Mouse (Mus musculus): ENCODE data around the gene Slc22a3. TPM values are rescaled to one million over a fixed set of nuclear protein-coding genes. Genes with fewer than 3 reads are reported as not detected.
A peak's percentile ranks its signal among the peaks of the same experiment; 100 is the strongest.

Slc22a3 gene
- 1 to 10 TPM; 7.1 to 7.8 TPM for total RNA-seq (2021)

GRCm38 (mm10) chr17:12507654-12508204 lies at the start of gene Slc22a3:
Slc22a3 (minus strand) TSS chr17:12507704.
- no peak for DNase-seq
- intact Hi-C loops (cut with DNase I): no loop called here

GRCm38 (mm10) chr17:12534353-12535145 lies 27.0 kb upstream of the Slc22a3 start:
- intact Hi-C loops (cut with DNase I): loop anchor here (10.0 kb wide), 1 partner anchor 120 kb away; no protein-coding TSS in a partner anchor
- DNase-seq: peak; percentile 76

GRCm38 (mm10) chr17:12532115-12532514 lies 24.6 kb upstream of the Slc22a3 start:
- DNase-seq: peak; percentile 49
- intact Hi-C loops (cut with DNase I): loop anchor here (10.0 kb wide), 1 partner anchor 117 kb away; no protein-coding TSS in a partner anchor

GRCm38 (mm10) chr17:12530081-12530480 lies 22.6 kb upstream of the Slc22a3 start:
- intact Hi-C loops (cut with DNase I): loop anchor here (10.0 kb wide), 1 partner anchor 115 kb away; no protein-coding TSS in a partner anchor

GRCm38 (mm10) chr17:12529384-12529985 lies 22.0 kb upstream of the Slc22a3 start:
- intact Hi-C loops (cut with DNase I): no loop called here
- DNase-seq: no peak

More at GRCm38 (mm10) chr17:12530081-12530480, 22.6 kb upstream of the Slc22a3 start:
- no peak for DNase-seq

- DNase-seq: no peak
- intact Hi-C loops (cut with DNase I): no loop called here
Measured at GRCm38 (mm10) chr17:12519089-12519488, 11.6 kb upstream of the Slc22a3 start.

GRCm38 (mm10) chr17:12518194-12518593 lies 10.7 kb upstream of the Slc22a3 start:
- intact Hi-C loops (cut with DNase I): no loop called here
- no peak for DNase-seq

GRCm38 (mm10) chr17:12513997-12514396 lies 6.5 kb upstream of the Slc22a3 start:
- intact Hi-C loops (cut with DNase I): no loop called here
- no peak for DNase-seq

- intact Hi-C loops (cut with DNase I): no loop called here
- DNase-seq: no peak
Measured at GRCm38 (mm10) chr17:12513107-12513923, 5.8 kb upstream of the Slc22a3 start.

GRCm38 (mm10) chr17:12511193-12511592 lies 3.7 kb upstream of the Slc22a3 start:
- intact Hi-C loops (cut with DNase I): no loop called here
- no peak for DNase-seq

- intact Hi-C loops (cut with DNase I): no loop called here
- DNase-seq: no peak
Measured at GRCm38 (mm10) chr17:12508376-12508775, 872 bp upstream of the Slc22a3 start.

- DNase-seq: no peak
- intact Hi-C loops (cut with DNase I): no loop called here
Measured at GRCm38 (mm10) chr17:12506903-12507563, 471 bp downstream of the Slc22a3 start.

- no peak for DNase-seq
- intact Hi-C loops (cut with DNase I): no loop called here
Measured at GRCm38 (mm10) chr17:12505708-12506107, 1.8 kb downstream of the Slc22a3 start.

- intact Hi-C loops (cut with DNase I): no loop called here
- DNase-seq: no peak
Measured at GRCm38 (mm10) chr17:12499426-12499825, 8.1 kb downstream of the Slc22a3 start.

- DNase-seq: no peak
- intact Hi-C loops (cut with DNase I): no loop called here
Measured at GRCm38 (mm10) chr17:12495558-12495957, 11.9 kb downstream of the Slc22a3 start.

- no peak for DNase-seq
- intact Hi-C loops (cut with DNase I): no loop called here
Measured at GRCm38 (mm10) chr17:12491591-12491990, 15.9 kb downstream of the Slc22a3 start.

- DNase-seq: no peak
- intact Hi-C loops (cut with DNase I): no loop called here
Measured at GRCm38 (mm10) chr17:12489888-12490287, 17.6 kb downstream of the Slc22a3 start.

GRCm38 (mm10) chr17:12485657-12486056 lies 21.8 kb downstream of the Slc22a3 start:
- no peak for DNase-seq
- intact Hi-C loops (cut with DNase I): no loop called here

GRCm38 (mm10) chr17:12479416-12479815 lies 28.1 kb downstream of the Slc22a3 start:
- intact Hi-C loops (cut with DNase I): no loop called here
- no peak for DNase-seq

- no peak for DNase-seq
- intact Hi-C loops (cut with DNase I): no loop called here
Measured at GRCm38 (mm10) chr17:12474509-12475083, 32.9 kb downstream of the Slc22a3 start.

Data from left cerebral cortex, postnatal 4 days (tissue).